Mouse (Mus musculus) cerebellum, postnatal 14 days (tissue): ENCODE measurements around the gene Usp25.

Experiments used
- DNase-seq, 2 experiments: peaks; one replicate each; pipeline ENCODE4 v3.0.0; 2021; ENCODE audit warnings: mixed read lengths in 2 of 2

Gene Usp25

GRCm38 (mm10) chr16:77013427-77014320 is at the start of gene Usp25:
Usp25 (plus strand) TSS chr16:77013706.
- DNase-seq = peak; percentile 85 to 91

GRCm38 (mm10) chr16:76967593-76968275 is 45.8 kb upstream of the Usp25 start:
- no peak for DNase-seq

GRCm38 (mm10) chr16:76971211-76971610 is 42.3 kb upstream of the Usp25 start:
- no peak for DNase-seq

- no peak for DNase-seq
Observed at GRCm38 (mm10) chr16:76976787-76977430, 36.6 kb upstream of the Usp25 start.

- DNase-seq = no peak
Observed at GRCm38 (mm10) chr16:76983696-76984095, 29.8 kb upstream of the Usp25 start.

GRCm38 (mm10) chr16:76987711-76988110 is 25.8 kb upstream of the Usp25 start:
- DNase-seq = no peak

GRCm38 (mm10) chr16:77003900-77004299 is 9.6 kb upstream of the Usp25 start:
- DNase-seq = no peak

GRCm38 (mm10) chr16:77009173-77009572 is 4.3 kb upstream of the Usp25 start:
- DNase-seq = no peak

- DNase-seq = no peak
Observed at GRCm38 (mm10) chr16:77014321-77015211, 1.1 kb downstream of the Usp25 start.

- no peak for DNase-seq
Observed at GRCm38 (mm10) chr16:77015380-77016346, 2.2 kb downstream of the Usp25 start.

- DNase-seq = no peak
Observed at GRCm38 (mm10) chr16:77017931-77018330, 4.4 kb downstream of the Usp25 start.

GRCm38 (mm10) chr16:77020190-77020589 is 6.7 kb downstream of the Usp25 start:
- DNase-seq = no peak

GRCm38 (mm10) chr16:77023627-77024379 is 10.3 kb downstream of the Usp25 start:
- DNase-seq = no peak

GRCm38 (mm10) chr16:77026099-77026498 is 12.6 kb downstream of the Usp25 start:
- DNase-seq = no peak

GRCm38 (mm10) chr16:77026933-77027332 is 13.4 kb downstream of the Usp25 start:
- DNase-seq = no peak

GRCm38 (mm10) chr16:77027976-77028686 is 14.6 kb downstream of the Usp25 start:
- no peak for DNase-seq

GRCm38 (mm10) chr16:77028687-77029417 is 15.3 kb downstream of the Usp25 start:
- DNase-seq = peak; percentile 74

GRCm38 (mm10) chr16:77030435-77030834 is 16.9 kb downstream of the Usp25 start:
- DNase-seq = no peak

GRCm38 (mm10) chr16:77034329-77034728 is 20.8 kb downstream of the Usp25 start:
- DNase-seq = no peak
